Mouse (Mus musculus): ENCODE data around the gene Zeb2.

DNA sequence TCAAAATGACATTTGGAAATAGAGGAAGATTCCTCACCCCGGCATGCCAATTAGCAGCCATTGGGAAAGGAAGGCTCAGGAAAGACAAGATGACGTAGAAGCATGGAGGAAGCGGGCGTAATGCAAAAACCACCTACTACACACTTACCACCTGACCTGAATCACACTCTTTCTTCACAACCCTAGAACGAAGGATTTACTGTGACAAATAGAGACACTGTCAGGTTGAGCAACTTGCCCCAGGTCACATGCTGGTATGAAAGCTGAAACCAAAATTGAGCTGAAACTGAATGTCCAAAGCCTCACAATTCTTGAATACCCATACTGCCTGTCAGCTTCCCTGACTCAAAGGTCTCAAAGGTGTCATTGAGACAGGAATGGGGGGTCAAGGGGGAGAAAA, 31.5 kb downstream of the Zeb2 start:
- TF ChIP-seq CTCF (IDR thresholded peaks at IDR 0.05; ENCODE audit: insufficient read depth, low read depth, low read length): no peak
- no peak for TF ChIP-seq POLR2A (IDR thresholded peaks at IDR 0.05; ENCODE audit: insufficient read depth, low read depth, low read length)

Data from olfactory bulb, adult 2 months (tissue).